Mouse (Mus musculus): ENCODE measurements around the gene Pheta1.

Pheta1 gene

DNA sequence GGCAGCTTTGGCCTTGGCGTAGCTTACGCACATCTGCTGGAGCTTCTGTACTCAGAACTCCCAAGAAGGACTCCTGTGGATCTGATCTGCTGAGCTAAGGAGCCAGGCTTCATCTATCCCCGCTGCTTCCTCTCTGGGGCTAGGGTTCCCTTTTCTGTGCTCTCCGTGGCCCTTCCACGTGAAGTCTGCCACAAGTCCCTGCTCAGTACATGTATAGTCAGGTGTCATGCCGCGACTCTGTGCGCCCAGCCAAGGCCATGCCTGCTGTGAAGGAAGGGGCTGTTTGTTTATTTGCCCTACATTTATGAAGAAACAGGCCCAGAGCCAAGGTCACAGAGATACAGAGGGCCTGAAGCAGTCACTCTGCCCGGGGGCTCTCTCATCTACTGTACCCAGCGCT lies 6.8 kb upstream of the Pheta1 start:
- intact Hi-C loops (cut with DNase I): loop anchor here (2.0 to 10.0 kb wide), 2 partner anchors 27 to 47 kb away; no protein-coding TSS in a partner anchor

DNA sequence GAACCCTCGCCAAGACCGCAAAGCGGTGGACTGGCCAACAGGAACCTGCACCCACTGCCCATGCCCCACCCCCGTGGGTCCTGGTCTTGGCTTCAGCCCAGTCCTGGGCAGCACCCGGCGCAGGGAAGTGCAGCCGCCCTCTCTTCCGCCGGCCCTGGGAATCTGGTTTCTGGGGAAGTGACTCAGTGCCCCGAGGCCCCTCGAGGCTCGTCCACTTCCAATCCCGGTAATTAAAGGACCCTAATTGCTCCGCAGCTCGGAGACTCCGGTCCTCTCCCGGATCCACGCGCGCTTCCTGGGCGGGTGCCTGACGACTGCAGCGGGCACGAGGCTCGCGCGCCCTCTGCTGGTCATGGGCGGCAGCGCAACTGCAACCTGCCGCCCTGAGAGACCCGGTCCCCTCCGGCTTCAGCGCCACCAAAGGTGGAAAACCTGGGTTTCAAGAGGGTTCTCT lies 6.1 kb upstream of the Pheta1 start:
- intact Hi-C loops (cut with DNase I): loop anchor here (2.0 to 10.0 kb wide), 2 partner anchors 28 to 48 kb away; no protein-coding TSS in a partner anchor

DNA sequence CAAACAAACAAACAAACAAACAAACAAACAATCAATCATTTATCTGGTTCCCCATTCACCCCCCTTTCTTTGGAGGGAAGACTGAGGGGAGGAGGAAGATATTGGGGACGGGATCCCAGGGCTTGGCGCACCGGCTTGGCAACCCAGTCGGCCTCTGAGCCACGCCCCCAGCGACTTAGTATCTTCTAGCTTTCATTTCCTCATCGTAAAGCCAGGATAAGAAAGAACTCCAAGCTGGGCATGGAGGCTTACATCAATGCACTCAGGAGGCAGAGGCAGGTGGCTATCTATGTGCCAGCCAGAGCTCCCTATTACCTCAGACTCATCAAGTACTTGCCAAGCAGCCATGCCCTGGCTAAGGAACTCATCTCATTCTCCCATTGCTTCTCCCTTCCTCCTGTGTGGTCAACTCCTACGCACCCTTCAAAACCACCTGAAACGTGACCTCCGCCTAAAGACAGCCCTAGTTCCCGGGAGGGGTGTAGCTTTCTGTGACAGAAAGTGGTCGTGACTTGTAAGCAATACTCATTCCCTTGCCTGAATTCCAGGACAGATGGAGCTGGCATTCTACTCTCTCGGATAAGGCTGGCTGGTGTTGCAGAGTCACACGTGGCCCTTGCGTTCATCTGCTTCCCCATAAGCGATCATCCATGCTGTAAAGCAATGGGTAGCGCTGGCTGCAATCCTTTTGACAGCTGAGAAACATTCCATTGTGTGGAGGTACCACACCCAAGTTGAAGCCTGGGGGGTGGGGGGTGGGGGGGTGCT lies 5.5 kb upstream of the Pheta1 start:
- intact Hi-C loops (cut with DNase I): loop anchor here (2.0 to 10.0 kb wide), 2 partner anchors 29 to 49 kb away; no protein-coding TSS in a partner anchor

DNA sequence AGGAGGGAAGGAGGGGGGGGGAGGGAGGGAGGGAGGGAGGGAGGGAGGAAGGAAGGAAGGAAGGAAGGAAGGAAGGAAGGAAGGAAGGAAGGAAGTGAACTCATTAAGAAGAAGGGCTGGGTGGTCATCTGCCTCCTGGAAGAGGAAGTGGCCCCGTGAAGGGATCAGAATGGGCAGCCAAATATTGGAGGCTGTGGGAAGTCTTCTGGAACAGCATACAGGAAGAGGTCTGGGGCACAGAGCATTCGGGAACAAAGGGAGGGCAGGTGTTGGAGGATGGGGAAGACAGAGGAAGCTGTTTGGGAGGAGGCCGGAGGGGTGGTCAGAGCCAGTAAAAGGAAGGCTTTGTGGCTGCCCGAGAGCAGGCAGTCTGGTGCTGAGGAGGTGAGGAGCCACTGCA lies 3.4 kb upstream of the Pheta1 start:
- intact Hi-C loops (cut with DNase I): loop anchor here (5.0 to 10.0 kb wide), 2 partner anchors 51 to 133 kb away; partner anchors contain the start of gene Atxn2

DNA sequence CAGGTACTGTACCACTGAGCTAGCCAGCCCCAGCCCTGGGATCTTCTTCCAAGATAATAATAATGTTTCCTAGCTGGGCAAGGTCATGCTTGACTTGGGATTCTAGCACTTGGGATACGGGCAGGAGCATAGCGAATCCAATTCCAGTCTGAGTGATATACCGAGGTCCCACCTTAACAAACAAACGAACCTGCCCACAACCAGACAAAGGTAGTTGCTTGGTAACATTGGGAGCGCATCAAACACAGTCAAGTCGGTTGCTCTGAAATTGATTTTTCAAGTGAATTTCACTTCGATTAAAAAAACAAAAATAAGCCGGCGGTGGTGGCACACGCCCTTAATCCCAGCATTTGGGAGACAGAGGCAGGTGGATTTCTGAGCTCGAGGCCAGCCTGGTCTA lies 2.5 kb upstream of the Pheta1 start:
- intact Hi-C loops (cut with DNase I): loop anchor here (5.0 to 10.0 kb wide), 2 partner anchors 52 to 134 kb away; partner anchors contain the start of gene Atxn2

DNA sequence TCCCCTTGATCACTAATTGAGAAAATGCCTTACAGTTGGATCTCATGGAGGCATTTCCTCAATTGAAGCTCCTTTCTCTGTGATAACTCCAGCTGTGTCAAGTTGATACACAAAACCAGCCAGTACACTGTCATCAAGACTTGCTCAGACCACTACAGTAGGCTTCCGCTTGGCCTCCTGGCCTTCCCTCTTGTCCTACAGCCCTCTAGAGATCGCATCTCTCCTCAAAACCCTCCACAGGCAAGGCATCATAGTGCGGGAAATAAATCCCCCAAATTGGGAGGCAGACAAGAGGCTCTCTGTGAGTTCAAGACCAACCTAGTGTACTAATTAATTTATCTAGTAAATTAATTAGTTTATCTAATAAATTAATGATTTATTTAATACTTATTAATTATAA lies 1.5 kb upstream of the Pheta1 start:
- intact Hi-C loops (cut with DNase I): loop anchor here (5.0 to 10.0 kb wide), 2 partner anchors 52 to 135 kb away; partner anchors contain the start of gene Atxn2

DNA sequence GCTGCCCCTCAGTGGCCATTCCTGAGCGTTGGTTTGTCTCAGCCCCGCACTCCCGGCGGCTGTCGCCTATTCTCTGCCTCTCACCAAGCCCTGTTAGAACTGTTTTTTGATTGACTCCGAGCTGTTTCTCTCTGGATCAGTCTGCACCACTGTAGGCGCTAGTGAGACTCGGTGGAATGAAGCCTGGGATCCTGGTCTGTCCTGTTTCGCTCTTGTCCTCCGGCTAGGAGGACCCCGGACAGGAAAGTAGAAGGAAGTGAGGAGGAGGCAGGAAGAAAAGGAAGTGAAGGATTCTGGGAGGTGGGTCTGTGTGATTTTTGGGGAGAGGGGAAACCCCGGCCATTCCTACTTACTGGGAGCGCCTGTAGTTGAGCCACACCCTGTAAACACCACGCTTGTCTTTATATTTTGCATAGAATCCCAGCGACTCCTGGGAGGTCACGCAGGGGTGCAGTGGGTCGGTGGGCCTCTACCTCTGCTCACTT lies 707 bp upstream of the Pheta1 start:
- intact Hi-C loops (cut with DNase I): loop anchor here (5.0 to 10.0 kb wide), 2 partner anchors 53 to 136 kb away; partner anchors contain the start of gene Atxn2

DNA sequence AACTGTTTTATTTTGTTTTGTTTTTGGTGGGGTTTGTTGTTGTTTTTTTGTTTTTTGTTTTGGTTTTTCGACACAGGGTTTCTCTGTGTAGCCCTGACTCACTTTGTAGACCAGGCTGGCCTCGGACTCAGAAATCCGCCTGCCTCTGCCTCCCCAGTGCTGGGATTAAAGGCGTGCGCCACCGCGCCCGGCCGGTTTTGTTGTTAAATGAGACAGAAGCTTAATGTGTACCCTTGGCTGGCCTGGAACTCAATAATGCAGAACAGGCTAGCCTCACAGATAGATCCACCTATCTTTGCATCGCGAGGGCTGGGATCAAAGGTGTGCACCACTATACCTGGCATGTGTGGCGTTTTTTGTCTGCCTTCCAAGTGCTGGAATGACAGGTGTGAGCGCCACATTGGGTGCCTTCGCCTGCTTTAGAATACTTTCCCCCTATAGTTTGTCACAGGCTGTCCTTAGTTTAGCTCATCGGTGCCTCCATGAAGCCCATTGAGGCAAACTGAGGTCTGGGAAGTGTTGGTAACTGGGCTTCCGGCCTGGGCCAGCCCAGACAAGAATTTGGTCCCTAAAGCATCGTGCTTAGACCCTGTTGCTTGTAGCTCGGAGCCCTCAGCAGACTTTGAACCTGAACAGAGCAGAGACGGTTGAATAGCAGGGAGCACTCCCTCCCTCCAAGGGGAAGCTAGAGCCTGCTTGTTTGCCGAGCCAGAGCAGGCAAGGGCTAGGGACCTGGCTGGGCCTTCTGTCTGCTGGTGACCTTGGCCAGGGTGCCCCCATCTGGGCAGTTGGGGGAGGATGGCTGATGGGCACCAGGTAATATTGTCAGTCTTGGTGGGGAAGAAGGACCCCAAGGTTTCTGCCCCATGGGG lies 930 bp downstream of the Pheta1 start:
- intact Hi-C loops (cut with DNase I): loop anchor here (5.0 to 10.0 kb wide), 2 partner anchors 55 to 137 kb away; partner anchors contain the start of gene Atxn2

DNA sequence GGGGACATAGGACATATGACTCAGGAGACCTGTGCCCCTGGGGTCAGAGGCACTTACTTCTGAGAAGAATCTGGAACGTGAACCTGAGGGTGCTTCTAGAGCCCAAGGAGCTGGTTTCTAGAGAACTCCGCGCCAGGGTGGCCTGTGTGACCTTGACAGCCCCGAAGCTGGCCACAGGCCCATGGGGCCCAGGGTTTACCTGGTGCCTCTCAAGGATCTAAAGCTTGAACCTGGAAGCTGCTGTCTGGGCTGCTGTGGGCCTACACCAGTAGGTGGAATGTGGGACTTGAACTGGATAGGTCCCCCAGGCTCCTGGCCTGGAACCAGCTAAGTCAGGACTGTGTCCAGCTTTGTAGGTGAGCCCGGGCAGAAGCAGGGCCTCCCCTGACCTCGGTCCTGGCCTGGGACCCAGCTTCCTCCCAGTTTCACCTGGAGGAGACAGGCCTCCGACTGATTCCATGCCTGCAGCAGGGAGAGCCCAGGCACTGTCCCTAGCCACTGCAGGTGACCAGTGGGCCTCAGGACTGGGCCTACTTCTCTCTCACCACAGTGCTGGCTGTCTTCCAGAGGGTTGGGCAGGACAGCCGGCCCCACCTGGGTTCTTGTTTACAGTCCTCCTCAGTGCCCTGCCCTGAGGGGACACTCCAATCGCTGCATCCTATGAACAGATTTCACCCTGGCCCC lies 4.7 kb downstream of the Pheta1 start:
- intact Hi-C loops (cut with DNase I): no loop called here

DNA sequence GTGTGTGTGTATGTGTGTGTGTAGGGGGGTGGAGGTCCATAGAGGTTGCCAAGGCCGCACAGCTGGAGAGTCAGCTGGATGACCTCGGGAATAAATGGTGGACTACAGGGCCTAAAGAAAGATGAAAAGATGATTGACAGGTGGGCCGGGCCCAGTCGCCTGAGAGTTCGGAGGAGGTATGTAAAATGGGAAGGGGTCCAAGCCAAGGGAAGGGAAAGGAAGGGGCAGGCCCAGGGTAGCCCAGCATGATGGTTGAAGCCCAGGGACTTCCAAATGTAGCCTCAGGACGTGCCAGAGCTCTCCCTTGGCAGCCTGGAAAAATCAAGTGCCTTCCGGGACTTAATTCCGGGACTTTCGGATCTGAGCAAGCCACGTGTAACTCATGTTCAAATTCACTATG lies 6.0 kb downstream of the Pheta1 start:
- intact Hi-C loops (cut with DNase I): no loop called here

DNA sequence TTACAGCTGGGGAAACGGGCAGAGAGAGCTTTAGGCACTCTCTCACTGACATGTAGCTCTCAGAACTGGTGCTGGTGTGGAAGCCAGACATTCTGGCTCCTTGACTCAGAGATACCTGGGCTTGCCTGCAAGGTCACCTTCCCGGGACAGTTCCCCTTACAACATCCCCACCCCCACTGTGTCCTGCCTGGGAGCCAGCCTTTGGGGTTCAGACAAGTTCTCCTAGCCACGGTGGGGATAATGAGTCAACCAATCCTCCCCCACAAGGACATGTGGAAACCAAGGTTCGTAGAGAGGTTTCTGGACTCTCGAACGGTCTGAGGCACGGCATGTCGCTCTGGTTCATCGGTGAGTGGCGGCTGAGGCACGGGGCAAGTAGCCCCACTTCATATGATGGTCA lies 8.0 kb downstream of the Pheta1 start:
- intact Hi-C loops (cut with DNase I): no loop called here

DNA sequence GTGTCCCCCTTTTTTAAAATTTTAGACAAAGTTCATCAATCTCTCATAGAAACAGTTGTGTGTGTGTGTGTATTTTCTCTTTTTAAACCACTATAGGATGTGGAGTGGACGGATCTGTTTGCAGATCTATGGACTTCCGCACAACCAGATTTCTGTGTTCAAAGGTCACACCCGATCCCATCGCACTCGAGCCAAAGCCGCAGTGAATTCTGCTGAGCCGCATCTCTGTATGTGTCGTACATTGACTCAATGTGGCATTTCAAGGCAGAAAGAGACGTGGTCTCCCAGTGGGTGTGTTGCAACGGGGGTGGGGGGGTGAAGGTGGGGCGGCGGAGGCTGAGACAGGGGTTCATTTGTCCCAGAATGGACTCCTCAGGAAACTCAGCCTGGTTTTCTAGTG lies 9.6 kb downstream of the Pheta1 start:
- intact Hi-C loops (cut with DNase I): no loop called here

DNA sequence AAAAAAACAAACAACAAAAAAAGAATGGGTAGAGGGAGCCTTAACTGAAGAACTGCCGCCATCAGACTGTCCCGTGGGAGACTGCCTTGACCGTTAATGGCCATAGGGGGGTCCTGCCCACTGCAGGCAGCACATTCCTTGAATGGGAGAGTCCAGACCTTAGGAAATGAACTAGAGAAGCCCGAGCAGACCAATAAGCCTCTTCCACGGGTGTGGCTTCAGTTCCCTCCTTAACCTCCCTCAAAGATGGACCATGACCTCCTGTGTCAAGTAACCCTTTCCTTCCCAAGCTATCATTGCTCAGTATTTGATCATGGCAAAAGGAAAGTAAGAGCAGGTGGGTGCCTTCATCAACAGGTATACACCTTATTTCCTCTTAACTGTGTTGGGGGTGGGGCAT lies 13.2 kb downstream of the Pheta1 start:
- intact Hi-C loops (cut with DNase I): no loop called here

DNA sequence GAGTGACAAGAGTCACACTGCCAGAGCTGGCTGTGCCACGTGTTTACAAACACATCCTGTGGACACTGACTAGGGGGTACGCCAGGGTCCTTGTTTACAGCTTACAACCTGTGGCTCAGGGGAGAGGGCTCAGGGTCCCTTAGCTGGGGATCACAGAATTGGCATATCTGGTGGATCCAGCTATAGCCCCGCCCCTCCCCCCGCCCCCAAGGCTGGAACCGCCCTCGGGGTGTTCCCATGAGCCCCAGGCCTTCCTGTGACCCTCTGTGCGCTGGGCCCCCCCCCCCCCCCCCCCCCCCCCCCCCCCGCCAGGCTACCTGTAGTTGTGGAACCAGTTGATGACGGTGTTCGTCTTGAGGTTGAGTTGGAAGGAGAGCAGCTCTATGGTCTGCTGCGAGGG lies 15.5 kb downstream of the Pheta1 start:
- intact Hi-C loops (cut with DNase I): no loop called here

DNA sequence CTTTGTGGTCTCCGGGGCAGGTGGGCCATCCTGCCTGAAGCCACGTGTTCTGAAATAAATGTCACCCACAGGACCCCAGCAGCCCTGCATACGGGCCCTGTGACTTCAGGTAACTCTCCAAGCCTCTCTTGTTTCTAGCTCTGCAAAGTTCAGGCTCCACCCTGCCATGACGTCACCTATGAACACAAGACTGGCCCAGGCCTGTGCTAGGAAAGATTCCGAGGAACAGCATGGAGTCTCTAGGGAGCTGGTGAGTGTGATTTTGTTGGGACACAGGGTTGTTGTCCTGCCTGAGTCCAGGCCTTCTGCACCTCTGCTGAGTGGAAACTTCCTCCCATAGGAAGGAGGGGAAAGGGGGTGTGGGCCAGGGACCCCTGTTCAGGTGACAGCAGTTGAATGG lies 19.2 kb downstream of the Pheta1 start:
- intact Hi-C loops (cut with DNase I): no loop called here

DNA sequence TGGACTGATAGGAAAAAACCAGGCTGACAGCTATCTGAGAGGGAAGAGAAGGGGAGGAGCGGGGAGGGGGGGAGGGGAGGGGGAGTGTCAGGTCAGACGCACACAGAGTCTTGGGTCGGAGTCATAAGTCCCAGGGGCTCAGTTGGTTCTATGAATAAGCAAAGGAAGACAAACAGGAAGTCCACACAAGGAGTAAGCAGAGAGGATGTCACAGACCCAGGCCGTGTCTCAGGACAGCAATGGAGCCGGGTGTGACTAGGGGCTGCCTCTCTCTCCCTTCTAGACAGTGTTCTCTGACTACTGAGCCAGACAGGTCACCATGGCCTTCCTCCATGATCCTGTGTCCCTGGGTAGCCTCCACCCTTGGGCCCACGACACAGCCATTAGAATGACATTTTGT lies 22.0 kb downstream of the Pheta1 start:
- intact Hi-C loops (cut with DNase I): no loop called here

DNA sequence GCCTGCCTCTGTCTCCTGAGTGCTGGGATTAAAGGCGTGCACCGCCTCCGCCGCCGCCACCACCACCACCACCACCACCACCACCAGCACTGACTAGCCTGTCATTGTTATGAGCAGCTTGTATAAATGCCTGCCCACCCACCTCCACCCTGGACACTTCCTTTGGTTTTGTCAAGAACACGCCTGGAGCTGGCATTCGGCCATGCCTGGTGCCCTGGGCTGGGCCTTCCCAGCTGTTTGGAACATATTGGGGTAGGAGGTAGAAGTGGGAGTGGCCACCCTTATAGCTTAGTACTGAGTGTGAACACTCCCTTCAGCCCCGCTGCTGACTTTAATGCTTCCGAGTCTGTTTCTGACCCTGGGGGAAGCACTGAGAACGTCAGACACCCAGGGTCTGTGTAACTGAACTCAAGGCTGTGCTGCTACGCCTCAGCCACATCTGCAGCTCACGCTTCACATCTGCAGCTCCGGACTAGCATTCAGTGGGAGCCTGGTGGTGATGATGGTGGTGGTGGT lies 22.8 kb downstream of the Pheta1 start:
- intact Hi-C loops (cut with DNase I): loop anchor here (2.0 kb wide), 1 partner anchor 217 kb away; no protein-coding TSS in a partner anchor

DNA sequence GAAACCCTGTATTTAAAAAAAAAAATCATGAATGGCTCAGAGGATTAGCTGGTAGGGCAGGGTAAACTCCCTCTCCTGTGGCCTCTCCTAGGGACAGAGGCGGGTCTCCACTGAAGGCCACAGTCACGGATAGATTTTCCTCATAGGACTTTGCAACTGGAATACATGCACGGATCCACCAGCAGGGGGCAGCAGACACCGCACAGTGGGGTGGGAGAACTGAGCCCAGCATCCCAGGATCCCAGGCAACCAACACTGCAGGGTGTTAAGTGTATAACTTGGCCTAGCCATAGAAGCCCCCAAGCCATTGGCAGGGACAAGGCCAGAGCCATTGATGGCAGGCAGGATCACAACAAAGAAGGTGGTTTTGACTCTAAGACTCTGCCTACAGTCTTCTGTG lies 23.4 kb downstream of the Pheta1 start:
- intact Hi-C loops (cut with DNase I): loop anchor here (2.0 kb wide), 1 partner anchor 217 kb away; no protein-coding TSS in a partner anchor

DNA sequence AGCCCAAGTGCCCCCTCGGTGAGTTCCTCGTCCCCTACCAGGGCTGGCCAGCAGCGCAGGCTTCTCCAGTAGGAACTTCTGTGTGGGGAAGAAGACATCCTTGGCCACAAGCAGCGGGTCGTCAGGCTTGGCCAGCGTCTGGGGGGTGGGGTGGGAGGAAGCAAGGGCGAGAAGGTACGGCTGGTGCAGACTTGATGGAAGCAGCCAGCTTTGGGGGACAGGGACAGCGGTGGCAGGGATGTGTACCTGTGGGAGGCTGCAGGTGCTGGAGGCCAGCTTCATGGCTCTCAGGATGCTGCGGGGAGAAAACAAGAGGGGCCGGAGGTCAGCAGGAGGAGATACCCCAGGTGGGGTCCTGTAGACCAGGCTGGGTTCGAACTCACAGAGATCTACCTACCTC lies 26.3 kb downstream of the Pheta1 start:
- intact Hi-C loops (cut with DNase I): no loop called here

DNA sequence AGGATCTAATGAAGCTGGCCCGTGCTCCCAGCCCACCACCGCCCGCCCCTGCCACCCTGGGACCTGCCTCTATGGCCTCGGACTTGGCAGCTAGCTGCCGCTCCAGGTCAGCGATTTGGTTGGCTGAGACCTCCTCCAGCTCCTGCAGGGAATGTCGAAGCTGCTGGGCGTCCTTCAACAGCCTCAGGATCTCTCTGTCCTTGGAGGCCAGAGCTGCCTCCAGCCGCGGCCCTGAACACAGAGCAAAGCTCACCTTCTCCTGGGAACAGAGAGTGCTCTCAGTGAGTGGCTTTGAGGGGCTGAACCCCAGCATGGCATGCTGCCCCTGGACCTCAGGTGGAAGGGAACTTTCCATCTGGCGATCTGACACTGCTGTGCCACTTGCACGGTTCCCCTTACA lies 28.1 kb downstream of the Pheta1 start:
- intact Hi-C loops (cut with DNase I): no loop called here

DNA sequence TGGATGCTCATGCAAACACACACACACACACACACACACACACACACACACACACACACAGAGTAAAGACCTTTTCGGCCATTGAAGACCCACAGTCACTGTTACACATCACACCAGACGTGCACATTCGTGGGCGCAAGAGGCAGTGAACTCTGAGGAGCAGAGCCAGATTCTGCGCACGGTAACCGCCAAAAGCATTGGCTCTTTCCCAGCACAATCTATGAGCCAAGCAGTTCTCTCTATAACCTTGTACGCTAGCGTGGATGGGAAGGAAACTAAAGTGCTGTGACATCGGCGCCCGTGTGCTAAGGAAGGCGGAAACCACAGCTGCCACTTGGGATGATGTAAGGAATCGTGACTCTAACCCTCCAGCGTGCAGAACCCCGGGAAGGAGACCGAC lies 29.9 kb downstream of the Pheta1 start:
- intact Hi-C loops (cut with DNase I): no loop called here
